Mouse (Mus musculus) cerebellum, adult 2 months (tissue): ENCODE measurements around the gene Vps16. TPM values are rescaled to one million over a fixed set of nuclear protein-coding genes. Genes with fewer than 3 reads are reported as not detected.
A peak's percentile ranks its signal among the peaks of the same experiment; 100 is the strongest.

ENCODE experiments used
- DNase-seq, 2 experiments: peaks; one replicate each; pipeline ENCODE4 v3.0.0; 2021
- H3K27ac ChIP-seq: fragments of 200-500 bp; 2 replicates; pipeline ENCODE4 v1.5.1; 2012; ENCODE audit warnings: low read length, control low read depth, inconsistent platforms; ENCODE audit not compliant: insufficient read depth
- H3K27me3 ChIP-seq: fragments of 200-500 bp; 2 replicates; pipeline ENCODE4 v1.6.1; 2012; ENCODE audit warnings: inconsistent platforms, mild to moderate bottlenecking, low read length, moderate library complexity; ENCODE audit not compliant: control insufficient read depth, insufficient read depth
- H3K4me1 ChIP-seq: fragments of 200-500 bp; 2 replicates; pipeline ENCODE4 v1.6.1; 2011; ENCODE audit warnings: low read length; ENCODE audit not compliant: control insufficient read depth, insufficient read depth
- H3K4me3 ChIP-seq: fragments of 200-500 bp; replicated peaks from 2 replicates; pipeline ENCODE3; 2011; ENCODE audit warnings: mild to moderate bottlenecking, low read depth, low read length, control low read depth; ENCODE audit not compliant: insufficient read depth
- CTCF ChIP-seq: fragments of 200-500 bp; IDR thresholded peaks from 2 replicates; pipeline ENCODE4 v1.5.1; 2011; ENCODE audit warnings: low read depth, mild to moderate bottlenecking, control low read depth, low read length, moderate library complexity, borderline replicate concordance; ENCODE audit not compliant: insufficient read depth
- POLR2A ChIP-seq: fragments of 200-500 bp; IDR thresholded peaks from 2 replicates; pipeline ENCODE4 v1.6.1; 2011; ENCODE audit warnings: low read length, control low read depth, borderline replicate concordance; ENCODE audit not compliant: insufficient read depth
- WGBS: fragments of 180-500 bp; shearing (Covaris S2); methylation state at CpG from one replicate; pipeline ENCODE4 v1.1.7; 2018; 5-methylcytosine and 5-hydroxymethylcytosine counted together
- polyA plus RNA-seq: library from polyadenylated mRNA; depleted of rRNA; stranded (reverse); fragments of >200 nt; gene quantifications from 2 replicates; pipeline ENCODE4 v1.2.3, GENCODE M21; 2012; rRNA removed

Gene Vps16
- polyA plus RNA-seq: 120 and 128 TPM in 2 replicates

DNA sequence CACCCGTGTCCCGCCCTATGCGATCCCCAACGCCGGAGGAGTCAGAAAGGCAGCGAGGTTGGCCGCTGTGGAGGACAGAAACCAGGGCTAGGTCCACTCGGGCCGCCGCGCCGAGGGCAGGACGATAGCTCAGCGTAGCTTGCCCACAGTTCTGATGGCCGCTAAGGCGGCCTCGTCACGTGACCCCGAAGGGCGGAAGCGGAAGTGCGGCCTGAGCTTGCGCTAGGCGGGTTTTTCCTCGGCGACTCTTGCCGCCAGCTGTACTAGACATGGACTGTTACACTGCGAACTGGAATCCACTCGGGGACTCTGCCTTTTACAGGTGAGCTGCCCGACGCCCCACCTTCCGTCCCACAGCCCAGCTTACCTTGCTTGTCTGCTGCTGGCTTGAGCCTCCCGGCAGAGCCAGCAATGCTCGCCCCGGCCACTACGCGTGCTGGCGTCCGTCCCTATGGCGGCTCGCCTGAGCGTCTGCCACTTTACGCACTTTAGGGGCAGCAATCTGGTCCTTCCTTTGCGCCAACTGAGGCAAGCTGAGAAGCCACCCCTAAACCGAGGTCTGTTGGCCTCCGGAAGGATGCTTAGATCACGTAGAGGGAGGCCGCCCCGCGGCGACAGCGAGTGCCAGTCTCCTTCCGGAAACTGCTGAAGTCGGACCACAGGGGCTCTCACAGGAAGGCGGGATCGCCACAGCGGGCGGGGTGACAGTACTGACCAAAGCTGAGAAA is at the start of gene Vps16, which contains the start of gene Pced1a:
Gene Vps16, plus strand, starts transcription at position 214 of the 728 bp plus-strand sequence.
Gene Pced1a, minus strand, starts transcription at position 576 of the 728 bp plus-strand sequence.
- Histone ChIP-seq H3K27ac (peak within 1 kb of the TSS; percentile 76), H3K4me1 (peaks cover 3% of the 10 kb centered on the region; the same call in 1 of the 2 replicates), H3K27me3 (no peaks in the 10 kb centered on the region), H3K4me3 (peak within 1 kb of the TSS; percentile 78)
- TF ChIP-seq CTCF: peak; percentile 61
- peak; percentile 85 for TF ChIP-seq POLR2A
- DNase-seq: peak; percentile 94 to 95
- under 1% methylated on average over 58 of the region's 58 CpGs for WGBS

DNA sequence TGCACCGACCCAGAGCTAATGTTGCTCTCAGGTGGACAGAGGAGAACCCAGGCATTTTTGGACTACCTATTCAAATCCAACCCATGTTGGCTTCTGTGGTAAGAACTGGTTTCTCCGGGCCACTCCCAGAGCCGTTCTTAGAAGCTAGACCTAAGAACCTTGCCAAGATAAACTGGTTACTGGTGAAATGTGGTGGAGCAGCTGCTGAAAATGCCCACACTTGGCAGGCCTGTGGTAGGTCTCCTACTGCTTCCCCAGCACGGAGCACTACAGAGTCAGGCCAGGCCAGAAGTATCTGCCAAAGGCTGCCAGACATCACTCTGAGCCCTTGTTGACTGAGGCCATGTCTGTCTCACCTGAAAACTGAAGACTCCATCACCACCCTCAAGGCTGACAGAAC is 49.2 kb upstream of the Vps16 start:
- no peaks in the 10 kb centered on the region; the same call in 1 of the 2 replicates for H3K27me3 ChIP-seq
- no peak overlapping the region for H3K4me3 ChIP-seq
- H3K4me1 ChIP-seq: no peaks in the 10 kb centered on the region
- peak in 1 of 2 experiments; percentile 47 for DNase-seq
- WGBS: 5% methylated on average over 4 of the region's 4 CpGs
- TF ChIP-seq POLR2A: no peak
- no peak for TF ChIP-seq CTCF
- H3K27ac ChIP-seq: no peak overlapping the region

DNA sequence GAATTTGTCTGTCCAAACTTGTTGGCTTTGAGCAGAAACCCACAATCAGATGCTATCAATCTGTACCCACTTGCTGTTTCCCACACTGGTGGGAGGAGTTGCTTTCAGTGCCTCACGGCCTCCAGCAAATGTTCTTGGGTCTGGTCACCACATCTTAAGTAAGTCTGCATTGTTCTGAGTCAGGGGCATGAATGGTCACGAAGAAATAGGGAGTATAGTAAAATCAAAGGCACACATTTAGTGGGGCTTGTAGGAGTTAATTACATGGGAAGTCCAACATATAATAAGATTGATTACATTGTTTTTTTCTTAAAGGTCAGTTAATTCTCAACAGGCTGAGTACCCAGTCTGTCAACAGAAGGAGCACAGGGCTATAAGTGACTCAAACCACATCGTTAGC is 40.9 kb upstream of the Vps16 start:
- no peaks in the 10 kb centered on the region for H3K27me3 ChIP-seq
- H3K4me1 ChIP-seq: no peaks in the 10 kb centered on the region
- no peak for DNase-seq
- 54% methylated on average over 3 of the region's 3 CpGs for WGBS
- TF ChIP-seq CTCF: no peak
- TF ChIP-seq POLR2A: no peak
- no peak overlapping the region for H3K27ac ChIP-seq
- no peak overlapping the region for H3K4me3 ChIP-seq

DNA sequence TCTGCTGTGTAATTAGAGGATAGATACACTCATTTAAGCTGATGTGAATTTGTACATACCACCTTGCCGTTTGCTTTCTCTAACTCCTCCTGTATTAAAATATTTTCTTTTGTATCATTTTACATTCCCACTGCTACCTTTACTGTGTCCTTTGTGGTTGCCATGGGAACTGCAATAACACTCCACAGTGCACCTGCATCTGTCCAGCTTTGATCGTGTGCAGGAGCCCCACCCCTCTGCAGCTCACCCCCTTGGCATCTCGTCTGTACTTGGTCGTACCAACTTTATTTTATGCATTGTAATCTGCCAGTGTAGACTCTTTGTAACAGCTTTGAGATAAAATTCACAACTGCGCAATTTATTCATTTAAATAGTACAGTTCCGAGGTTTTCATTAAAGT is 40.2 kb upstream of the Vps16 start:
- no peak for DNase-seq
- Histone ChIP-seq H3K27ac (no peak overlapping the region), H3K4me3 (no peak overlapping the region), H3K4me1 (no peaks in the 10 kb centered on the region), H3K27me3 (no peaks in the 10 kb centered on the region)
- TF ChIP-seq POLR2A: no peak
- TF ChIP-seq CTCF: no peak
- WGBS: 48% methylated on average over 6 of the region's 6 CpGs

DNA sequence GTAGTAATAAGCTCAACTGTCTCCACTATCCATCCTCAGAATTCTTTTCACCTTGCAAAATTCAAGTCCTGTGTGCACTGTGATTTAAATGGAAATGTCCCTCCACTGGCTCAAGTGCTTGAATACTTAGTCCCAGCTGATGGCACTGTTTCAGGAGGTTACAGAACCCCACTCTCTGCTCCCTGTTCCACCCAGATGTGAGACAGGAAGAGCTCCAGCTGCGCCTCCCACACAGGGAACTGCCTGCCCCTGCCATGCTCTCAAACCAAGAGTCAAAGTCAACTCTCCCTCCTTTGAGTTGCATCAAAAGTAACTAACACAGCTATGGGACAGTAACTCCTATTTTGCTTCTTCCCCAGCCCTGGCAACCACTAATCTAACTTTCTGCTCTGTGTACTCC is 37.9 kb upstream of the Vps16 start:
- H3K4me3 ChIP-seq: no peak overlapping the region
- no peak for DNase-seq
- H3K27ac ChIP-seq: no peak overlapping the region
- H3K4me1 ChIP-seq: no peaks in the 10 kb centered on the region
- TF ChIP-seq CTCF (no peak), POLR2A (no peak)
- 57% methylated on average over 1 of the region's 1 CpGs for WGBS
- H3K27me3 ChIP-seq: no peaks in the 10 kb centered on the region

DNA sequence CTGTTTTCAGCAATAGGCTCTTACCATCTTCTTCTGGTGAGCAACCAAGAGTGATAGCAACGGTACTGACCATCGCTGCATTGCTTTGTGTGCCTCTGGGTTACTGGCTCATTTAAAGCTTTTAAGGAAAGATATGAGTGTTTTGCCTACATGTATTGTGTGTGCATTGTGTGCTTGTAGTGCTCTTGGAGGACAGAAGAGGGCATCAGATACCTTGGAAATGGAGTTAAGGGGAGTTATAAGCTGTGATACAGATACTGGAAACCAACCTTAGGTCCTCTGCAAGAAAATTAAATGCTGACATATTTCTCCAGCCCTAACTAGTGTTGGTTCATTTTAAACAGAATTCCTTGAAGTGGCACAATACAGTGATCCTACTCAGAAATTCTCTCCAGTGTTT is 35.3 kb upstream of the Vps16 start:
- Histone ChIP-seq H3K4me3 (no peak overlapping the region), H3K27ac (no peak overlapping the region), H3K27me3 (no peaks in the 10 kb centered on the region), H3K4me1 (no peaks in the 10 kb centered on the region)
- DNase-seq: no peak
- 70% methylated on average over 2 of the region's 2 CpGs for WGBS
- TF ChIP-seq CTCF (no peak), POLR2A (no peak)

DNA sequence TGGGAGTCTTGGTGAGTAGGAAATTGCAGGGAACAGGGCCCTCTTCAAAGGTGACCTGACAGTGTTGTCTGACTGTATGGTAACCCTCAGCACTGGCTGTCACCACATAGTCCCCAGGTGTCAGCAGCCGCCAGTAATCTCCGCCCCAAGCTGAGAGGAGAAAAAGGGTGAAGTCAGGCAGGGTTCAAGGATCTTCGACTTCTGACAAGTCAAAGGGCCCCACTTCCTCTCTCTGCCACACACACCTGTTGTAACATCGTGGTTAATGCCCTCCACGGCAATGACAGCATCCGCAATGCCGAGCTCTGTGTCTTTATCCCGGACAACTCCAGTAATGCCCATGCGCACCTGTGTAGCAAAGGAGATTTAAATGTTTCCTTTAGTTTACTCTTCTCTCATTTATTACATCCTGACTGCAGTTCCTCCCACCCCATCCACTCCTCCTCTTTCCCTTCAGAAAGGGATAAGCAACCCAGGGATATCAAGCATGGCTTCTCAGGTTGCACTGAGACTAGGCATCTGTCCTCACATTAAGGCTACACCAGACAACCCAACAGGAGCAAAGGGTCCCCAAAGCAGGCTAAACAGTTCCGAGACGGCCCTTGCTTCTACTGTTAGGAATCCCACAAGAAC is 33.0 kb upstream of the Vps16 start:
- WGBS: 87% methylated on average over 11 of the region's 11 CpGs
- DNase-seq: no peak
- no peak overlapping the region for H3K27ac ChIP-seq
- H3K27me3 ChIP-seq: no peaks in the 10 kb centered on the region
- H3K4me1 ChIP-seq: no peaks in the 10 kb centered on the region
- no peak overlapping the region for H3K4me3 ChIP-seq
- TF ChIP-seq CTCF: no peak
- TF ChIP-seq POLR2A: no peak

DNA sequence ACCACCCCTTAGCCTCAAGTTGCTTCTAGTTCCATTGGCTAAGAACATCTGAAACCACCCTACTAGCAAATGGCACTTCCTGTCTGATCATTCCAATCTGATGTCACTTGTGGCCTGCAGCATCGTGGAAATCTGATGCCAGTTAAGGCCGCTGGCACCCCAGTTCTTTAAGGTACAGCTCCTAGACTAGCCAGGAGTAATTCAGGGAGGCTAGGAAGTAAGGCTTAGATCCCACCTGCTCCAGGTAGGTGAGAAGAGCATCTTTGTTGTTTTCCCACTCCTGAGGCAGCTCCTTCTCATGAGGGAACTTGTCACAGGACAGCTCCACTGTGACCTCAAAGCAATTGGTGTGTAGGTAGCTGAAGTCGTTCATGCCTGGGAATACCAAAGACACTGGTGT is 31.3 kb upstream of the Vps16 start:
- H3K4me1 ChIP-seq: peaks cover 5% of the 10 kb centered on the region; the same call in 1 of the 2 replicates
- H3K27ac ChIP-seq: no peak overlapping the region
- no peak for TF ChIP-seq POLR2A
- no peak for TF ChIP-seq CTCF
- no peaks in the 10 kb centered on the region; the same call in 1 of the 2 replicates for H3K27me3 ChIP-seq
- DNase-seq: no peak
- no peak overlapping the region for H3K4me3 ChIP-seq
- 84% methylated on average over 3 of the region's 3 CpGs for WGBS
